Mouse (Mus musculus): ENCODE data around the gene Tenm4.

GRCm38 (mm10) chr7:96708561-96708960 is 537.5 kb downstream of the Tenm4 start:
- no peak for TF ChIP-seq CTCF (IDR thresholded peaks at IDR 0.05; ENCODE audit: low read depth, low read length)
- no peak for TF ChIP-seq GATA2 (IDR thresholded peaks at IDR 0.05; ENCODE audit: borderline replicate concordance, low read depth, low read length)
- no peak for TF ChIP-seq POLR2AphosphoS5 (IDR thresholded peaks at IDR 0.05; ENCODE audit: insufficient replicate concordance, low read depth, low read length)

All from G1E (cell line).